Mouse (Mus musculus) adipocyte (in vitro differentiated cells): Measurements from ENCODE around the gene 2200002D01Rik.
"Not testable (repeated sequence)": the region's sequence is repeated elsewhere in the genome, so short reads cannot be mapped to it uniquely, and the experiment has no call there.

Experiments
- DNase-seq: peaks from one replicate; pipeline ENCODE4 v3.0.0-alpha.2; 2016; ENCODE audit warnings: low spot score

The 2200002D01Rik gene

DNA sequence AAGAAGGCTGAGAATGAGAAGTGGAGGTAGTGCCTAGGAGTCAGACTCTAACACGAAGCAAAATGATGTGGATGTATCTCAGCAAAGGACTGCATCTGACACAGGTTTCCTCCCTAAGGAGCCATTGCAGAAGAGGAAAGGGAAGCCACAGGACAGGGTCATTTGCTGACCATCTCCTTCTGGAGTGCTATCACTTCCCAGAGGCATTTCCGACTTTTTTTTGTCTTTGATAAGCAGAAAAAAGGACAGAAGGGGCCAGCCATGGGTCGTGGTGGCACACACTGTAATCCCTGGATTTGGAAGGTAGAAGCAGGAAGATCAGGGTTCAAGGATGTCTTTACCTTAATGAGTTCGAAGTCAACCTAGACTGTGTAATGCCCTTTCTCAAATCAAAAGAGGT lies 11.7 kb downstream of the 2200002D01Rik start:
- no peak for DNase-seq

- DNase-seq = no peak
These were observed 13.6 kb downstream of the 2200002D01Rik start for GRCm38 (mm10) chr7:29234661-29235060.

GRCm38 (mm10) chr7:29233745-29234144 lies 14.5 kb downstream of the 2200002D01Rik start:
- peak; percentile 50 for DNase-seq

DNA sequence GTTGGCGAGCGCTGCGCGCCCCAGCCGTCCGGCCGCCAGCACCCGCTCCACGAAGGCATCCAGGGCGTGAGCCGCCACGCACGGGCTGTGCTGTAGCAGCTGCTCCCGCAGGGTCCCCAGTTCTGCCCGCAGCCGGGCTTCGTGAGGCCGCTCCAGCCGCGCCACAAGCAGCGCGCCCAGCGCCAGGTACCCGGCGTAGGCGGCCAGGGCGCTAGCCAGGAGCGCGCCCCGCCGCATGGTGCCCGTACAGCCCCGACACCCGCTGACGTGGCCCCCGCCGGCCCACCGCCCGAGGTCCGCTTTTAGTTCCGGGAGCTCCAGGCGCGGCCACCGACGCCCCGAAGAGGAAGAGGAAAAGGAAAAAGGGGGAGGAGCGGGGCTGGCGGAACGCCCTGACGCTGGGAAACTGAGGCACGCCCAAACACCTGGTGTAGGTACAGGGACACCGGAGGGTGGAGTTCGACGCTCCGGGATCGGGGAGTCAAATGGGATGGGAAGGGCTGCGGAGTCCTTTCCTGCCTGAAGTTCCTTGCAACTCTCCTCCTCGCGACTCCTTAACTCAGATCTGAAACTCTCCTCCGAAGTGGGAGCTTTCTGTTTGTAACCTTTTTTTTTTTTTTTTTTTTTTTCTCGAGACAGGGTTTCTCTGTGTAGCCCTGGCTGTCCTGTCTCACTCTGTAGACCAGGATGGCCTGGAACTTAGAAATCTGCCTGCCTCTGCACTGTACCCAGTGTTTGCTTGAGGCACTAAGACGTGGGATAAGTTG lies 15.8 kb downstream of the 2200002D01Rik start, which contains the start of gene Kcnk6:
Gene Kcnk6, minus strand, starts transcription at position 269 of the 767 bp plus-strand sequence.
- no peak for DNase-seq

DNA sequence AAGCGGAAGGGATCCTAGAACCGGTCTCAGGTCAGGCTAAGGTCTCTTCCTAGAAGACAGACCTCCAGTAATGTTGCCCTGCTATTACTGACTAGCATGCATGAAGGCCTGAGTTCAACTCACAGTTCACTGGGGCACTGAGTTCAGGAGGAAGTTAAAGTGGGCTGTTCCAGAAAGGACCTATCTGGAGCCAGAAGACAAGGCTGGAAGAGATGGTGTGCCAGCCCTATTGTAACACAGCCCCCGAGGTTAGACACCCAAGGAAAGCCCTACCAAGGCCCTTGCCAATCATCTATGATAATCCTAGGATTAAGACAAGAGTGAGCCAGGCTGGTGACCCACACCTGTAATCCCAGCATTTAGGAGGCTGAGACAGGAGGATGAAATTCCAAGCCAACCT lies 16.7 kb downstream of the 2200002D01Rik start:
- DNase-seq = no peak

DNA sequence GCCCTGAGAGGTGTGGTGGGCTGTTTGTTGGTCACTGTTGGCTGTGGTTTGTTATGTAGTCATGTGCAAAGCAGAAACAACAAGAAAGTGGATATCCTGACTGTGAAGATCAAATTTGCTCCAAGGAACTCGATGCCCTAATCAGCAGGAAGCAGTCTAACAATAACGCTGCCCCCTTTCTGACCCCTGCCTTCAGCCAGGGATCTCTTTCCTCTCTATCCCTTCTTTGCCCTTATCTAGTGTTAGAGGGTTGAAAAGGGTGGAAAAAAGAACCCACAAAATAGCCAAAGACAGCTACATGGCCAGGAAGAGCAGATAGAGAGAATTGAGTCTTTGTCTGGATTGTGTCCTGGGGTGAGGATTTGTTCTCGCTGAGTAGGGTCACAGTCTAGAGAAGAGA lies 17.7 kb downstream of the 2200002D01Rik start:
- DNase-seq = no peak

GRCm38 (mm10) chr7:29228202-29228601 lies 20.1 kb downstream of the 2200002D01Rik start:
- no peak for DNase-seq

DNA sequence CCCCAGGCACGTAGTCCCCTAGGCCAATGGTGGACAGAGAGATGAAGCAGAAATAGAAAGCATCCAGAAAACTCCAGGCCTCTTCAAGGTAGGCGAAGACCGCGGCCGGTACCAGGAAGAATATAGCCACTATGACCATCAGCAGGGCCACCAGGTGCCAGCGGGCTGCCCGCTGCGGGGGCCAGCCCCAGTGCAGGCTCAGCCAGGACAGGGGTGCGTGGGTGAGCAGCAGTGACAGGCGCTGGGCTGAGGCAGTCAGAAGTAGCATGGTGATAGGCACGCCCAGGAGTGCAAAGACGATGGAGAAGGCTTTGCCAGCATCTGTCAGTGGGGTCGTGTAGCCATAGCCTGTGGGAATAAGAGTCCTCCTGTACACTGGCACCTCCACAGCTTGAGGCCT lies 22.7 kb downstream of the 2200002D01Rik start:
- DNase-seq = no peak

DNA sequence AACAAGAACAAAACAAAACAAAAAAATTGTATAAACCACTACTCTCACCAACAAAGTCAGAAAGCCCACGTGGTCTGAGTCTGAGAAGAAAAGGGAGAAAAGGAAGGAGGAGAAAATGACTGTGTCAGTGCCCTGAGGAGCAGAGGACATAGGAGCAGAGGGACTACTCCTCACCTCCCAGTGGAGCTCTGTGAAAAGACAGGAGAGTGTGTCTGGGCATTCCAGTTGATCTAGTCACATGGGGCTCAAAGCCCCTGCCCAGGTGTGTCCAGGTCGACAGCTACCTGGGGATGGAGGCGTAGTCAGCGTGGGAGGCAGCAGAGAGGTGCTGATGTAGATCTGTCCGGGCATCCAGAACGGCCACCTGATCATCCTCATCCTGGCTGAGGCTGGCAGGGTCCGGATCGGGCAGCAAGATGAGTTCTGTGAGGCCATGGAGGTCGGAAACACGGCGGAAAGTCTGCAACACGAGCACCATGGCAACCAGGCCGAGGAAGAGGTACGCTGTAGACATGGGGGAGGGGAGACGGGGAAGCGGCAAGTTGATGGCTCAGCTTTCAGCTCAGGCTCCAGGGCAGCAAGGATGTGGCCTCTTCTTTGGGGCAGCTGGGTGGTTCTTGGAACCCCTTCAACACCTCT lies 23.4 kb downstream of the 2200002D01Rik start:
- DNase-seq = no peak

GRCm38 (mm10) chr7:29214846-29215245 lies 33.4 kb downstream of the 2200002D01Rik start:
- no peak for DNase-seq

GRCm38 (mm10) chr7:29214236-29214635 lies 34.0 kb downstream of the 2200002D01Rik start:
- DNase-seq = no peak

- DNase-seq = no peak
These were observed 34.6 kb downstream of the 2200002D01Rik start, which contains the start of gene Catsperg1 for GRCm38 (mm10) chr7:29213675-29214082. Catsperg1 (minus strand) TSS chr7:29214035.

DNA sequence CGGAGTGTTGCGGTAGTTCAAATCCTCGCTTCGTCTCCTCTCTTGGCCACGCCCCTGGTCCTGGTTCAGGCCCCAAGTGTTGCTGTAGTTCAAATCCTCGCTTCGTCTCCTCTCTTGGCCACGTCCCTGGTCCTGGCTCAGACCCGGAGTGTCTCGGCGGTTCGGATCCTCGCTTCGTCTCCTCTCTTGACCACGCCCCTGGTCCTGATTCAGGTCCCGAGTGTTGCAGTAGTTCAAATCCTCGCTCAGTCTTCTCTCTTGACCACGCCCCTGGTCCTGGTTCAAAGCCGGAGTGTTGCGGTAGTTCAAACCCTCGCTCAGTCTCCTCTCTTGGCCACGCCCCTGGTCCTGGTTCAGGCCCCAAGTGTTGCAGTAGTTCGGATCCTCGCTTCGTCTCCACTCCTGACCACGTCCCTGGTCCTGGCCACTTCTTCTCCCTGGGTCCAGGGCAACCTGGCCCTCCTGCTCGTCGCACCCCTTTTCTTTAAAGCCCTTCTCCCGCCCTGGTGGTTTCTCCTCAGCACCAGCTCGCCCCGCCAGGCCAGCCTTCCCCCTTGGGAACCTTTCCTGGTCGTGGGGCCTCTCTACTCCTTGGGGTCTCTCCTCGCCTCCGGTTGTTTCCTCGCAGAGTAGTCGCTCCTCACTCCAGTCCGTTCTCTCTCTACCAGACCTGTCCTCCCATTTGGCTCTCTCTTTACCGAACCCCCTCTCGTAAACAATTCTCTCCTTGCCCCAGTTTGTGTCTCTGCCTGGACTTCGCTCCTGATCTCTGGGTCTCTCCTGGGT lies 35.3 kb downstream of the 2200002D01Rik start:
- not testable (repeated sequence) for DNase-seq

DNA sequence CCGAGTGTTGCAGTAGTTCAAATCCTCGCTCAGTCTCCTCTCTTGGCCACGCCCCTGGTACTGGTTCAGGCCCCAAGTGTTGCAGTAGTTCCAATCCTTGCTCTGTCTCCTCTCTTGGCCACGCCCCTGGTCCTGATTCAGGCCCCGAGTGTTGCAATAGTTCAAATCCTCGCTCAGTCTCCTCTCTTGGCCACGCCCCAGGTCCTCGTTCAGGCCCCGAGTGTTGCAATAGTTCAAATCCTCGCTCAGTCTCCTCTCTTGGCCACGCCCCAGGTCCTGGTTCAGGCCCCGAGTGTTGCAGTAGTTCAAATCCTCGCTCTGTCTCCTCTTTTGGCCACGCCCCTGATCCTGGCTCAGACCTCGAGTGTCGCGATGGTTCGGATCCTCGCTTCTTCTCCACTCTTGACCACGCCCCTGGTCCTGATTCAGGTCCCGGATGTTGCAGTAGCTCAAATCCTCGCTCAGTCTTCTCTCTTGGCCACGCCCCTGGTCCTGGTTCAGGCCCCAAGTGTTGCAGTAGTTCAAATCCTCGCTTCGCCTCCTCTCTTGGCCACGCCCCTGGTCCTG lies 36.0 kb downstream of the 2200002D01Rik start:
- DNase-seq = no peak

GRCm38 (mm10) chr7:29211415-29212198 lies 36.7 kb downstream of the 2200002D01Rik start:
- DNase-seq = peak; percentile 78

GRCm38 (mm10) chr7:29211013-29211412 lies 37.3 kb downstream of the 2200002D01Rik start:
- not testable (repeated sequence) for DNase-seq

DNA sequence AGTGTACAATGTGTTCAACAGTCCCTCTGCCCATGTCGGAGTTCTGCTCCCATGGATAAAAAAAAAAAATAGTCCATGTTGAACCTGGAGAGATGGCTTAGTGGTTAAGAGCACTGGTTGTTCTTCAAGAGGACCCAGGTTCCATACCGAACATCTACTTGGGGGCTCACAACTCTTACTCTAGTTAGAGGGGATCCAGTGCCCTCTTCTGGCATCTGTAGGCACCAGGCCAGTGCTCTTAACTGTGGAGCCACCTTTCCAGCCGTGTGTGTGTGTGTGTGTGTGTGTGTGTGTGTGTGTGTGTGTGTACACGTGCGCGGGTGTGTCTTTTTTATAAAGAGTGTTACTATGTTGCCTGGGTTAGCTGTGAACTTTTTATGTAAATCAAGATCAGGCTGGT lies 45.7 kb downstream of the 2200002D01Rik start:
- no peak for DNase-seq
